8 mouse cellular contexts compared by ENCODE assay signal in the genomic region with DNA sequence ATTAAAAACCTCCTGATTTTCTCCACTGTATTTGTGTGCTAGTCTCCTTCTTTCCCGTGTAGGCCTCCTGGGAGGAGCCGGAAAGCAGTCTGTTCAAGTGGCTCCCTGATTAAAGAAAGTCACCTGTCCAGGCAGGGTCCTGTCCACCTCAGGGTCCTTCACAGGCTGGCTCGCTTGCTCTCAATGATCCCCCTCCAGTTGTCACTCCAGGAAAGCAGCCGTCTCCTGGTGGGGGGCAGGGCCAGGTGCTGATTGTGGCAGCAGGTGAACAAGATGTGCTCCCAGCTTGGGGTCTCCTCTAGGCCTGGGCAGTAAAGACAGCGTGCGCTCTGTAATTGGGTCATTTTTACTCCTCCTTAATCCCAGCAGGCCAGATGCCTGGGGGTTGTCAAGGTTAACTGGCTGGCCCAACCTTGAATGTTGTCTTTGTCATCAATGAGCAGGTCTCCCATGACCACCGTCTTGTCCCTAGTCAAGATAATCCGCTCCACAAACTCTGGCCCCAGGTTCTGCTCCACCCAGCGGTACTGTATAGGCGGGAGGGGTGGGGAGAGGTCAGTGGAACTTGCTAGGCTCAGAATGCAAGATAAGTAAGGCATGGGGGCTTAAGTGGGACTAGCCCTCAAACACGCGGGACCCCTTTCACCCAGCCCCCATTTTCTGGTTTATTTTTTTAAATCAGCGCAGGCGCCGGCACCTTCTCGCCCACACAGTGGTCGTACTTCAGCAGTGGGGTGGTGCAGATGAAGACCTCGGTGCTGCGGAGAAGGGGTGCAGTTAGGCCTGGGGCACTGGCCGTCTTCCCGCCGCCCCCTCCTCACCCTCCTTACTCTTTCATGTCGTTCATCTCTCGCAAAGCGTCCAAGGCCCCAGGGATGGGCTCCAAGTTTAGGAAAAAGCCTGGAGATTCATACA. TPM values are rescaled to one million over a fixed set of nuclear protein-coding genes. Genes with fewer than 3 reads are reported as not detected.
DNase-seq lines count a peak whose midpoint lies in the region; ATAC-seq and TF ChIP-seq lines count a peak whose summit lies in the region.

No protein-coding gene starts in this region.

- H3K9ac ChIP-seq in forebrain, embryonic 12.5 days, result peak overlapping the region; percentile 78
- peak overlapping the region; percentile 84 for H3K9ac ChIP-seq in liver, embryonic 13.5 days

- TF ChIP-seq CTCF in kidney, adult 2 months (conservative IDR thresholded peaks at IDR 0.05; ENCODE audit: insufficient read depth, insufficient read length, low read depth, low read length), result no peak

- no peak for TF ChIP-seq POLR2A in kidney, adult 2 months (IDR thresholded peaks at IDR 0.05; ENCODE audit: low read depth, low read length)

- peak; percentile 20 for ATAC-seq in forebrain, embryonic 12.5 days (ENCODE audit: low FRiP score)
- peak; percentile 39 for ATAC-seq in liver, embryonic 13.5 days (ENCODE audit: low read depth)

- no peaks in the 10 kb centered on the region for H3K27me3 ChIP-seq in kidney, adult 2 months (replicated peaks; ENCODE audit: control insufficient read depth, insufficient read depth, low read length)
- H3K27me3 ChIP-seq in forebrain, embryonic 12.5 days, result no peaks in the 10 kb centered on the region
- no peaks in the 10 kb centered on the region for H3K27me3 ChIP-seq in liver, embryonic 13.5 days

- intact Hi-C loops in left cerebral cortex, postnatal 14 days (cut with DNase I), result loop anchor here (2.0 to 10.0 kb wide), 2 partner anchors 46 to 114 kb away; partner anchors contain the start of genes Gga3, Mrps7 and Sumo2

- WGBS in kidney, adult 2 months, result 36% methylated on average over 25 of the region's 25 CpGs
- WGBS in forebrain, embryonic 12.5 days, result 28% methylated on average over 25 of the region's 25 CpGs
- 24% methylated on average over 25 of the region's 25 CpGs for WGBS in liver, embryonic 13.5 days (ENCODE audit: insufficient replicate concordance)

- no peaks in the 10 kb centered on the region; the same call in 1 of the 2 replicates for H3K4me1 ChIP-seq in kidney, adult 2 months (ENCODE audit: control insufficient read depth, insufficient read depth, low read length)
- H3K4me1 ChIP-seq in forebrain, embryonic 12.5 days, result peaks cover 23% of the 10 kb centered on the region
- peaks cover 31% of the 10 kb centered on the region for H3K4me1 ChIP-seq in liver, embryonic 13.5 days (replicated peaks)

- H3K27ac ChIP-seq in kidney, adult 2 months (ENCODE audit: insufficient read depth, low read depth, low read length), result no peak overlapping the region
- H3K27ac ChIP-seq in forebrain, embryonic 12.5 days, result peak overlapping the region; percentile 84
- H3K27ac ChIP-seq in liver, embryonic 13.5 days, result peak overlapping the region; percentile 88

- peak overlapping the region; percentile 77 for H3K4me2 ChIP-seq in forebrain, embryonic 12.5 days
- H3K4me2 ChIP-seq in liver, embryonic 13.5 days, result peak overlapping the region; percentile 89

- H3K36me3 ChIP-seq in kidney, adult 2 months (ENCODE audit: control insufficient read depth, insufficient read depth, low read length), result no peaks in the 10 kb centered on the region
- peaks cover 16% of the 10 kb centered on the region for H3K36me3 ChIP-seq in forebrain, embryonic 12.5 days (replicated peaks)
- H3K36me3 ChIP-seq in liver, embryonic 13.5 days, result peaks cover 15% of the 10 kb centered on the region; the same call in 1 of the 2 replicates

- DNase-seq in kidney, adult 2 months, result no peak
- DNase-seq in kidney, postnatal 36 days, result no peak
- peak; percentile 34 for DNase-seq in R1 (ENCODE audit: low read depth, low spot score)
- DNase-seq in liver, embryonic 13.5 days, result no peak
- DNase-seq in embryo, embryonic 11 days, result no peak
- no peak for DNase-seq in left cerebral cortex, postnatal 14 days (ENCODE audit: low spot score in 2 of 2)
- no peak for DNase-seq in gastrocnemius, postnatal 25 days

- no peaks in the 10 kb centered on the region for H3K9me3 ChIP-seq in forebrain, embryonic 12.5 days
- H3K9me3 ChIP-seq in liver, embryonic 13.5 days (replicated peaks), result no peaks in the 10 kb centered on the region

- peak overlapping the region; percentile 77 for H3K4me3 ChIP-seq in kidney, adult 2 months (ENCODE audit: insufficient read depth, low read depth, low read length)
- peak overlapping the region; percentile 66 for H3K4me3 ChIP-seq in forebrain, embryonic 12.5 days (replicated peaks)
- peak overlapping the region; percentile 81 for H3K4me3 ChIP-seq in liver, embryonic 13.5 days (replicated peaks)

RNA-seq across cellular contexts. Expression of gene Nt5c, which starts 1.0 kb away (rescaled TPM):
- polyA plus RNA-seq in kidney, adult 2 months (2012; rRNA removed), result 47.6 and 50.5 TPM in 2 replicates
- 72.0 and 80.3 TPM in 2 replicates for polyA plus RNA-seq in forebrain, embryonic 12.5 days (2016; fragmentation: Nextera tagmentation; extraction: Ambion mirVana)
- polyA plus RNA-seq in liver, embryonic 13.5 days (2015; fragmentation: Nextera tagmentation; extraction: Ambion mirVana), result 60.8 and 64.6 TPM in 2 replicates
- total RNA-seq in left cerebral cortex, postnatal 14 days (2021), result 10 to 100 TPM; 75.9 TPM
- total RNA-seq in gastrocnemius, postnatal 25 days (2021), result 10 to 100 TPM in 1 of 2 experiments, 1 to 10 TPM in 1; 8.7 to 11.2 TPM

RNA-seq across cellular contexts. Expression of gene Armc7, which starts 15.2 kb away (rescaled TPM):
- 6.8 and 7.3 TPM in 2 replicates for polyA plus RNA-seq in kidney, adult 2 months (2012; rRNA removed)
- 10.9 and 11.0 TPM in 2 replicates for polyA plus RNA-seq in forebrain, embryonic 12.5 days (2016; fragmentation: Nextera tagmentation; extraction: Ambion mirVana)
- 3.2 and 3.7 TPM in 2 replicates for polyA plus RNA-seq in liver, embryonic 13.5 days (2015; fragmentation: Nextera tagmentation; extraction: Ambion mirVana)
- total RNA-seq in left cerebral cortex, postnatal 14 days (2021), result 10 to 100 TPM in 1 of 2 experiments, 1 to 10 TPM in 1; 9.7 to 10.1 TPM
- 1 to 10 TPM in 1 of 2 experiments, under 1 TPM in 1; 0.94 to 1.0 TPM for total RNA-seq in gastrocnemius, postnatal 25 days (2021)

RNA-seq across cellular contexts. Expression of gene Jpt1, which starts 23.5 kb away (rescaled TPM):
- 62.9 and 64.9 TPM in 2 replicates for polyA plus RNA-seq in kidney, adult 2 months (2012; rRNA removed)
- 1,151 and 1,196 TPM in 2 replicates for polyA plus RNA-seq in forebrain, embryonic 12.5 days (2016; fragmentation: Nextera tagmentation; extraction: Ambion mirVana)
- polyA plus RNA-seq in liver, embryonic 13.5 days (2015; fragmentation: Nextera tagmentation; extraction: Ambion mirVana), result 292 and 314 TPM in 2 replicates
- 100 to 1,000 TPM; 206 TPM for total RNA-seq in left cerebral cortex, postnatal 14 days (2021)
- 10 to 100 TPM; 36.9 to 41.2 TPM for total RNA-seq in gastrocnemius, postnatal 25 days (2021)

RNA-seq across cellular contexts. Expression of gene Slc16a5, which starts 28.4 kb away (rescaled TPM):
- 31.1 and 42.8 TPM in 2 replicates for polyA plus RNA-seq in kidney, adult 2 months (2012; rRNA removed)
- polyA plus RNA-seq in forebrain, embryonic 12.5 days (2016; fragmentation: Nextera tagmentation; extraction: Ambion mirVana), result not detected in 2 replicates
- 0.06 TPM in 1 of 2 replicates, not detected in the other for polyA plus RNA-seq in liver, embryonic 13.5 days (2015; fragmentation: Nextera tagmentation; extraction: Ambion mirVana)
- under 1 TPM in 1 of 2 experiments, not detected in 1; 0.15 TPM for total RNA-seq in left cerebral cortex, postnatal 14 days (2021)
- not detected for total RNA-seq in gastrocnemius, postnatal 25 days (2021)

RNA-seq across cellular contexts. Expression of gene Sumo2, which starts 45.4 kb away (rescaled TPM):
- polyA plus RNA-seq in kidney, adult 2 months (2012; rRNA removed), result 48.4 and 85.2 TPM in 2 replicates
- 1,429 and 1,474 TPM in 2 replicates for polyA plus RNA-seq in forebrain, embryonic 12.5 days (2016; fragmentation: Nextera tagmentation; extraction: Ambion mirVana)
- 532 and 597 TPM in 2 replicates for polyA plus RNA-seq in liver, embryonic 13.5 days (2015; fragmentation: Nextera tagmentation; extraction: Ambion mirVana)
- 100 to 1,000 TPM; 338 to 354 TPM for total RNA-seq in left cerebral cortex, postnatal 14 days (2021)
- 100 to 1,000 TPM; 119 to 122 TPM for total RNA-seq in gastrocnemius, postnatal 25 days (2021)
